16 mouse cellular contexts compared by ENCODE assay signal in genomic region chr12:16570371-16571060, GRCm38 (mm10). TPM values are rescaled to one million over a fixed set of nuclear protein-coding genes. Genes with fewer than 3 reads are reported as not detected.
DNase-seq lines count a peak whose midpoint lies in the region; ATAC-seq and TF ChIP-seq lines count a peak whose summit lies in the region.
"Had no signal": no experiment of that assay in that cellular context is flagged by ENCODE, and none has a peak within 500 bp of the region (broad histone marks: within the 10 kb centered on the region; RNA-seq: fewer than 3 reads in every experiment).

No protein-coding gene starts in this region.

- no peak overlapping the region for H3K27ac ChIP-seq in hindbrain, postnatal 0 days
- H3K27ac ChIP-seq in hindbrain, embryonic 12.5 days, result no peak overlapping the region
- no peak overlapping the region for H3K27ac ChIP-seq in lung, postnatal 0 days (ENCODE audit: low read length)
- no peak overlapping the region for H3K27ac ChIP-seq in ES-Bruce4 (ENCODE audit: insufficient read depth, low read length)
- H3K27ac ChIP-seq: forebrain, embryonic 12.5 days; limb, embryonic 13.5 days; midbrain, embryonic 13.5 days; neural tube, embryonic 13.5 days had no signal

- no peak overlapping the region for H3K4me3 ChIP-seq in hindbrain, postnatal 0 days (ENCODE audit: low read length)
- no peak overlapping the region for H3K4me3 ChIP-seq in hindbrain, embryonic 12.5 days
- H3K4me3 ChIP-seq in lung, postnatal 0 days (ENCODE audit: low read depth, low read length), result no peak overlapping the region
- no peak overlapping the region for H3K4me3 ChIP-seq in ES-Bruce4 (ENCODE audit: low read depth, low read length)
- H3K4me3 ChIP-seq: forebrain, embryonic 12.5 days; limb, embryonic 13.5 days; midbrain, embryonic 13.5 days; neural tube, embryonic 13.5 days had no signal

- ATAC-seq in hindbrain, postnatal 0 days, result no peak
- ATAC-seq in hindbrain, embryonic 12.5 days (ENCODE audit: low FRiP score), result no peak
- peak; percentile 31 for ATAC-seq in lung, postnatal 0 days
- ATAC-seq: inflammation-experienced regulatory T-cells, adult 6 months; midbrain, embryonic 13.5 days had no signal

- no peak overlapping the region for H3K9ac ChIP-seq in hindbrain, postnatal 0 days (replicated peaks; ENCODE audit: low read length)
- no peak overlapping the region for H3K9ac ChIP-seq in hindbrain, embryonic 12.5 days
- no peak overlapping the region for H3K9ac ChIP-seq in lung, postnatal 0 days (replicated peaks; ENCODE audit: low read depth)
- no peak overlapping the region for H3K9ac ChIP-seq in ES-Bruce4 (ENCODE audit: low read depth, poor library complexity, severe bottlenecking)
- H3K9ac ChIP-seq: forebrain, embryonic 12.5 days; limb, embryonic 13.5 days; midbrain, embryonic 13.5 days; neural tube, embryonic 13.5 days had no signal

- no peak for TF ChIP-seq EP300 in lung, postnatal 0 days (IDR thresholded peaks at IDR 0.05)
- no peak for TF ChIP-seq EP300 in ES-Bruce4 (IDR thresholded peaks at IDR 0.05; ENCODE audit: insufficient read depth, low read depth, low read length)

- H3K9me3 ChIP-seq in hindbrain, postnatal 0 days (ENCODE audit: low read length), result no peaks in the 10 kb centered on the region
- H3K9me3 ChIP-seq in hindbrain, embryonic 12.5 days (replicated peaks), result no peaks in the 10 kb centered on the region
- no peaks in the 10 kb centered on the region for H3K9me3 ChIP-seq in lung, postnatal 0 days (ENCODE audit: low read length)
- no peaks in the 10 kb centered on the region; the same call in 1 of the 2 replicates for H3K9me3 ChIP-seq in ES-Bruce4 (replicated peaks; ENCODE audit: control insufficient read depth, insufficient read depth, low read length, poor library complexity, severe bottlenecking)
- H3K9me3 ChIP-seq: forebrain, embryonic 12.5 days; limb, embryonic 13.5 days; midbrain, embryonic 13.5 days; neural tube, embryonic 13.5 days had no signal

- 94% methylated on average over 10 of the region's 10 CpGs for WGBS in hindbrain, postnatal 0 days
- 93% methylated on average over 10 of the region's 10 CpGs for WGBS in hindbrain, embryonic 12.5 days
- WGBS in lung, postnatal 0 days, result 78% methylated on average over 10 of the region's 10 CpGs

- DNase-seq in hindbrain, postnatal 0 days (ENCODE audit: low spot score), result no peak
- DNase-seq in lung, postnatal 0 days (ENCODE audit: low spot score), result no peak
- no peak for DNase-seq in lung, postnatal 4 days
- no peak for DNase-seq in brain, embryonic 14.5 days (ENCODE audit: low read depth)
- no peak for DNase-seq in urinary bladder, postnatal 10 days (ENCODE audit: low spot score)
- DNase-seq in cerebellum, adult 11-12 months, result no peak
- DNase-seq: adrenal gland, postnatal 25 days; heart, adult 18-20 months; heart, postnatal 4 days had no signal

- no peak overlapping the region for H3K4me2 ChIP-seq in hindbrain, postnatal 0 days (ENCODE audit: low read depth, low read length)
- H3K4me2 ChIP-seq in hindbrain, embryonic 12.5 days (replicated peaks), result no peak overlapping the region
- no peak overlapping the region for H3K4me2 ChIP-seq in lung, postnatal 0 days (replicated peaks; ENCODE audit: low read depth, low read length)
- H3K4me2 ChIP-seq: forebrain, embryonic 12.5 days; limb, embryonic 13.5 days; midbrain, embryonic 13.5 days; neural tube, embryonic 13.5 days had no signal

- TF ChIP-seq CTCF in hindbrain, postnatal 0 days (IDR thresholded peaks at IDR 0.05; ENCODE audit: low read depth), result peak; percentile 50
- TF ChIP-seq CTCF in lung, postnatal 0 days (IDR thresholded peaks at IDR 0.05), result peak; percentile 46
- peak; percentile 49 for TF ChIP-seq CTCF in ES-Bruce4 (IDR thresholded peaks at IDR 0.05; ENCODE audit: low read depth, low read length)
- TF ChIP-seq CTCF in brain, embryonic 14.5 days (IDR thresholded peaks at IDR 0.05; ENCODE audit: borderline replicate concordance, extremely low read depth, insufficient read depth, insufficient read length), result peak; percentile 24; the same call in 1 of the 2 replicates

- H3K36me3 ChIP-seq in hindbrain, postnatal 0 days (ENCODE audit: insufficient read depth, low read length), result peaks cover 17% of the 10 kb centered on the region
- peaks cover 57% of the 10 kb centered on the region for H3K36me3 ChIP-seq in hindbrain, embryonic 12.5 days
- peaks cover 10% of the 10 kb centered on the region for H3K36me3 ChIP-seq in lung, postnatal 0 days (ENCODE audit: insufficient read depth, low read length)
- peaks cover 11% of the 10 kb centered on the region; the same call in 1 of the 2 replicates for H3K36me3 ChIP-seq in ES-Bruce4 (ENCODE audit: control insufficient read depth, insufficient read depth, low read length, poor library complexity, severe bottlenecking)

- no peaks in the 10 kb centered on the region for H3K4me1 ChIP-seq in hindbrain, postnatal 0 days (ENCODE audit: insufficient read depth, low read length)
- 0 out of 2 replicates have a peak, but pooled peaks cover 3% of the 10 kb centered on the region for H3K4me1 ChIP-seq in hindbrain, embryonic 12.5 days
- H3K4me1 ChIP-seq in lung, postnatal 0 days (ENCODE audit: insufficient read depth, low read depth, low read length), result no peaks in the 10 kb centered on the region
- no peaks in the 10 kb centered on the region for H3K4me1 ChIP-seq in ES-Bruce4 (ENCODE audit: control insufficient read depth, insufficient read depth, low read length)
- H3K4me1 ChIP-seq: forebrain, embryonic 12.5 days; limb, embryonic 13.5 days; midbrain, embryonic 13.5 days had no signal

- TF ChIP-seq POLR2A in ES-Bruce4 (IDR thresholded peaks at IDR 0.05; ENCODE audit: insufficient read depth, low read length), result no peak
- no peak for TF ChIP-seq POLR2A in brain, embryonic 14.5 days (IDR thresholded peaks at IDR 0.05; ENCODE audit: borderline replicate concordance, extremely low read depth, insufficient read depth, insufficient read length, poor library complexity, severe bottlenecking)

- no peaks in the 10 kb centered on the region for H3K27me3 ChIP-seq in hindbrain, postnatal 0 days (ENCODE audit: insufficient read depth, low read length)
- H3K27me3 ChIP-seq in hindbrain, embryonic 12.5 days, result no peaks in the 10 kb centered on the region
- H3K27me3 ChIP-seq in lung, postnatal 0 days (replicated peaks; ENCODE audit: insufficient read depth, low read length), result no peaks in the 10 kb centered on the region
- H3K27me3 ChIP-seq in ES-Bruce4 (ENCODE audit: control insufficient read depth, insufficient read depth, low read length, poor library complexity, severe bottlenecking), result no peaks in the 10 kb centered on the region
- H3K27me3 ChIP-seq: forebrain, embryonic 12.5 days; limb, embryonic 13.5 days; midbrain, embryonic 13.5 days; neural tube, embryonic 13.5 days had no signal

RNA-seq across cellular contexts. Expression of gene Lpin1, which starts 40.2 kb away (rescaled TPM):
- total RNA-seq in hindbrain, postnatal 0 days (2014; rRNA removed), result 17.9 and 21.9 TPM in 2 replicates
- polyA plus RNA-seq in hindbrain, postnatal 0 days (2015; fragmentation: Nextera tagmentation; extraction: Ambion mirVana), result 9.4 and 9.8 TPM in 2 replicates
- 17.1 and 19.0 TPM in 2 replicates for polyA plus RNA-seq in hindbrain, embryonic 12.5 days (2016; fragmentation: Nextera tagmentation; extraction: Ambion mirVana)
- polyA plus RNA-seq in lung, postnatal 0 days (2015; fragmentation: Nextera tagmentation; extraction: Ambion mirVana), result 7.3 and 9.0 TPM in 2 replicates
- polyA plus RNA-seq in ES-Bruce4 (2011; ENCODE audit: insufficient read depth, insufficient read length, low read depth, missing spikeins), result 28.6 and 33.3 TPM in 2 replicates
- 19.0 and 25.6 TPM in 2 replicates for polyA plus RNA-seq in brain, embryonic 14.5 days (2012; rRNA removed)
